11 mouse cellular contexts compared by ENCODE assay signal in the genomic region with DNA sequence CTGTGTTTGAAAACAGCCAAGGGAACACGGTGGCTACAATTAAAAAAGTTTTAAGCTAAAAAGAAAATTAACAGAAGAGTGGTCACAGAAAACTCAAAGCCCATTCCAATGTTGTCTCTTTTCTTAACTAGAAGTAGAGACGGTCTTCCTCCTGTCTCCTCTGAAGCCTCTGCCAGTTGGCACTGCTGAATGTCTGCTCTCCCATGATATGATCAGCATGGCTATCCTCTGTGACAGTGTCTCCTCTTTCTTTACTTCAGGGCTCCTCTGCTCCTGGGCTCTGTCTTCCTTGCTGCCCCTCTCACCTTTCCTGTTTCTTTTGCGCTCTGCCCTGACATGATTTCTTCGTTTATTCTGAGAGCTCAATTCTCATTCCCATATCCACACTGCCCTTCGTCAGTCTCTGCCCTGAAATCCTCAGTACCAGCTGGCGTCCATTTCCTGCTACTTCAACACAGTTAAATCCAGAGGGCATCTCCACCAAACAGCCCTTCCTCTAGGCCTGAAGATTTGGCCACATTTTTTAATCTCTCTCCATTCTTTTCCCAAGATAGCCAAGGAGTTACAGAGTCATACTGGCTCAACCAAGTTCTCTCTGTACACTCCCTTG.
DNase-seq lines count a peak whose midpoint lies in the region; ATAC-seq and TF ChIP-seq lines count a peak whose summit lies in the region.
"Had no signal": no experiment of that assay in that cellular context is flagged by ENCODE, and none has a peak within 500 bp of the region (broad histone marks: within the 10 kb centered on the region; RNA-seq: fewer than 3 reads in every experiment).

No protein-coding gene starts in this region.

- no peaks in the 10 kb centered on the region for H3K27me3 ChIP-seq in lung, embryonic 16.5 days (ENCODE audit: control insufficient read depth, insufficient read depth, low read depth, low read length)

- peak; percentile 87 for DNase-seq in heart, adult 11 months
- DNase-seq in heart, adult 9 months (ENCODE audit: low spot score in 2 of 2) = no peak
- DNase-seq in layer of hippocampus, adult 2 months (ENCODE audit: low spot score in 2 of 2) = no peak
- DNase-seq in layer of hippocampus, adult 8-10 months (ENCODE audit: low spot score in 2 of 2) = no peak
- peak; percentile 20 for DNase-seq in lung, postnatal 25 days (ENCODE audit: low spot score)
- no peak for DNase-seq in ovary, postnatal 36 days (ENCODE audit: low spot score)
- no peak for DNase-seq in ovary, adult 18-20 months (ENCODE audit: low spot score)
- DNase-seq: adrenal gland, postnatal 36 days; liver had no signal

- peak overlapping the region; percentile 79 for H3K27ac ChIP-seq in layer of hippocampus, adult 2 months
- peak overlapping the region; percentile 94 for H3K27ac ChIP-seq in lung, embryonic 16.5 days (ENCODE audit: low read length)
- H3K27ac ChIP-seq: hindbrain, embryonic 13.5 days had no signal

- no peak overlapping the region for H3K4me3 ChIP-seq in layer of hippocampus, adult 2 months
- no peak overlapping the region for H3K4me3 ChIP-seq in lung, embryonic 16.5 days (ENCODE audit: low read length)
- H3K4me3 ChIP-seq: hindbrain, embryonic 13.5 days had no signal

- no peak for TF ChIP-seq CTCF in layer of hippocampus, adult 2 months (conservative IDR thresholded peaks at IDR 0.05)

- no peak overlapping the region for H3K4me2 ChIP-seq in lung, embryonic 16.5 days (ENCODE audit: low read depth, low read length)
- H3K4me2 ChIP-seq: hindbrain, embryonic 13.5 days had no signal

- no peak overlapping the region for H3K9ac ChIP-seq in lung, embryonic 16.5 days (ENCODE audit: low read length)
- H3K9ac ChIP-seq: hindbrain, embryonic 13.5 days had no signal

- H3K9me3 ChIP-seq in lung, embryonic 16.5 days (ENCODE audit: control insufficient read depth, low read length) = no peaks in the 10 kb centered on the region
- H3K9me3 ChIP-seq: hindbrain, embryonic 13.5 days had no signal

- H3K36me3 ChIP-seq in lung, embryonic 16.5 days (ENCODE audit: control insufficient read depth, insufficient read depth, low read length) = no peaks in the 10 kb centered on the region
- H3K36me3 ChIP-seq: hindbrain, embryonic 13.5 days had no signal

- peak; percentile 56 for ATAC-seq in lung, embryonic 16.5 days (ENCODE audit: low read depth)

- H3K4me1 ChIP-seq in lung, embryonic 16.5 days (replicated peaks; ENCODE audit: control insufficient read depth, insufficient read depth, low read length) = peaks cover 18% of the 10 kb centered on the region

- 43% methylated on average over 6 of the region's 6 CpGs for WGBS in lung, embryonic 16.5 days

Comparison
In these comparisons a context has a peak if more than half of its experiments do, and no peak if none do; other contexts are left out.
1. DNase-seq: peak in heart, adult 11 months (single experiment) and lung, postnatal 25 days (single experiment); none in heart, adult 9 months (0 of 2), layer of hippocampus, adult 2 months (0 of 2), layer of hippocampus, adult 8-10 months (0 of 2), ovary, postnatal 36 days (single experiment) and ovary, adult 18-20 months (single experiment).